9 mouse cellular contexts compared by ENCODE assay signal in genomic region chr7:90099248-90099647, GRCm38 (mm10). TPM values are rescaled to one million over a fixed set of nuclear protein-coding genes. Genes with fewer than 3 reads are reported as not detected.
A peak's percentile ranks its signal among the peaks of the same experiment; 100 is the strongest.
DNase-seq lines count a peak whose midpoint lies in the region; ATAC-seq and TF ChIP-seq lines count a peak whose summit lies in the region.
"Had no signal": no experiment of that assay in that cellular context is flagged by ENCODE, and none has a peak within 500 bp of the region (broad histone marks: within the 10 kb centered on the region; RNA-seq: fewer than 3 reads in every experiment).

No protein-coding gene starts in this region.

- no peaks in the 10 kb centered on the region for H3K27me3 ChIP-seq in liver, adult 2 months (ENCODE audit: control insufficient read depth, insufficient read depth, low read length)
- H3K27me3 ChIP-seq in hindbrain, embryonic 13.5 days = 0 out of 2 replicates have a peak, but pooled peaks cover 2% of the 10 kb centered on the region
- no peaks in the 10 kb centered on the region for H3K27me3 ChIP-seq in midbrain, embryonic 16.5 days (ENCODE audit: control insufficient read depth, insufficient read depth, low read depth, low read length)

- ATAC-seq in hindbrain, embryonic 13.5 days (ENCODE audit: low FRiP score) = peak; percentile 68
- ATAC-seq in midbrain, embryonic 16.5 days = peak; percentile 51; the same call in 1 of the 2 replicates

- no peak for TF ChIP-seq POLR2A in liver, adult 2 months (IDR thresholded peaks at IDR 0.05; ENCODE audit: extremely low read depth, insufficient read depth, low read length)

- H3K4me2 ChIP-seq in hindbrain, embryonic 13.5 days = peak overlapping the region; percentile 39
- peak overlapping the region; percentile 43 for H3K4me2 ChIP-seq in midbrain, embryonic 16.5 days (ENCODE audit: low read length)

- no peaks in the 10 kb centered on the region for H3K36me3 ChIP-seq in liver, adult 2 months (ENCODE audit: control insufficient read depth, insufficient read depth, low read length)
- no peaks in the 10 kb centered on the region for H3K36me3 ChIP-seq in hindbrain, embryonic 13.5 days
- no peaks in the 10 kb centered on the region for H3K36me3 ChIP-seq in midbrain, embryonic 16.5 days (ENCODE audit: control insufficient read depth, insufficient read depth, low read length)

- H3K4me3 ChIP-seq in liver, adult 2 months (ENCODE audit: insufficient read depth, low read depth, low read length) = no peak overlapping the region
- peak overlapping the region; percentile 10; the same call in 1 of the 2 replicates for H3K4me3 ChIP-seq in hindbrain, embryonic 13.5 days
- H3K4me3 ChIP-seq in midbrain, embryonic 16.5 days (ENCODE audit: low read depth, low read length) = peak overlapping the region; percentile 16; the same call in 1 of the 2 replicates
- H3K4me3 ChIP-seq: megakaryocyte, embryonic 14.5 days had no signal

- no peaks in the 10 kb centered on the region for H3K9me3 ChIP-seq in hindbrain, embryonic 13.5 days
- no peaks in the 10 kb centered on the region for H3K9me3 ChIP-seq in midbrain, embryonic 16.5 days (replicated peaks; ENCODE audit: control insufficient read depth, low read length, poor library complexity, severe bottlenecking)

- no peaks in the 10 kb centered on the region for H3K4me1 ChIP-seq in liver, adult 2 months (ENCODE audit: control insufficient read depth, insufficient read depth, low read length)
- peaks cover 4% of the 10 kb centered on the region for H3K4me1 ChIP-seq in hindbrain, embryonic 13.5 days (replicated peaks)
- peaks cover 7% of the 10 kb centered on the region for H3K4me1 ChIP-seq in midbrain, embryonic 16.5 days (ENCODE audit: control insufficient read depth, insufficient read depth, low read length)

- H3K79me2 ChIP-seq in liver, adult 2 months (ENCODE audit: control insufficient read depth, insufficient read depth, low read length) = no peaks in the 10 kb centered on the region

- no peak overlapping the region for H3K27ac ChIP-seq in liver, adult 2 months (replicated peaks; ENCODE audit: insufficient read depth, low read depth, low read length)
- H3K27ac ChIP-seq in hindbrain, embryonic 13.5 days = no peak overlapping the region
- H3K27ac ChIP-seq in midbrain, embryonic 16.5 days (ENCODE audit: low read length) = no peak overlapping the region

- WGBS in liver, adult 2 months = 60% methylated on average over 10 of the region's 10 CpGs
- 35% methylated on average over 10 of the region's 10 CpGs for WGBS in hindbrain, embryonic 13.5 days
- 27% methylated on average over 10 of the region's 10 CpGs for WGBS in midbrain, embryonic 16.5 days

- DNase-seq in embryo, embryonic 10 days (ENCODE audit: low spot score) = peak; percentile 17
- no peak for DNase-seq in embryo, embryonic 9.5 days (ENCODE audit: extremely low spot score)
- DNase-seq in liver, adult 2 months (ENCODE audit: extremely low read depth, low read depth, low spot score) = peak; percentile 70
- no peak for DNase-seq in liver
- DNase-seq in adrenal gland, postnatal 25 days = no peak
- DNase-seq in thymus, postnatal 36 days = no peak

- no peak overlapping the region for H3K9ac ChIP-seq in liver, adult 2 months (ENCODE audit: low read depth, low read length)
- peak overlapping the region; percentile 51; the same call in 1 of the 2 replicates for H3K9ac ChIP-seq in hindbrain, embryonic 13.5 days
- peak overlapping the region; percentile 32; the same call in 1 of the 2 replicates for H3K9ac ChIP-seq in midbrain, embryonic 16.5 days (ENCODE audit: low read depth, low read length)

- TF ChIP-seq CTCF in liver, adult 2 months (IDR thresholded peaks at IDR 0.05; ENCODE audit: low read depth, low read length) = no peak

RNA-seq across cellular contexts. Expression of gene Picalm, which starts 30.8 kb away (rescaled TPM):
- 120 and 127 TPM in 2 replicates for total RNA-seq in liver, adult 2 months (2014; rRNA removed)
- 24.6 and 29.7 TPM in 2 replicates for polyA plus RNA-seq in liver, adult 2 months (2012; rRNA removed)
- 42.4 and 43.1 TPM in 2 replicates for polyA plus RNA-seq in hindbrain, embryonic 13.5 days (2015; fragmentation: Nextera tagmentation; extraction: Ambion mirVana)
- 38.9 and 45.5 TPM in 2 replicates for polyA plus RNA-seq in midbrain, embryonic 16.5 days (2015; fragmentation: Nextera tagmentation; extraction: Ambion mirVana)
- total RNA-seq in adrenal gland, postnatal 25 days (2021) = 152 and 162 TPM in 2 replicates

Comparison
In these comparisons a context has a peak if more than half of its experiments do, and no peak if none do; other contexts are left out.
1. DNase-seq: peak in embryo, embryonic 10 days (single experiment) and liver, adult 2 months (single experiment); none in embryo, embryonic 9.5 days (single experiment), liver (single experiment), adrenal gland, postnatal 25 days (single experiment) and thymus, postnatal 36 days (0 of 2).